Mouse (Mus musculus) heart, embryonic 14.5 days (tissue): ENCODE results near the gene Rbpjl. TPM values are rescaled to one million over a fixed set of nuclear protein-coding genes. Genes with fewer than 3 reads are reported as not detected.

Experiments
- ATAC-seq: fragments of 200-750 bp; cut with Nextera tagmentation; 2 replicates; pipeline ENCODE4 v1.8.0; 2017; ENCODE audit warnings: low read depth, moderate TSS enrichment; ENCODE audit not compliant: insufficient number of reproducible peaks, insufficient read depth, low FRiP score
- H3K27ac ChIP-seq, 2 experiments: fragments of 200-500 bp in 1 of 2; fragments of 300-500 bp in 1 of 2; sonication (generic) in 1 of 2; replicated peaks in 1 of 2; 2 replicates each; pipeline ENCODE4 v1.5.1; 2012 to 2014; ENCODE audit warnings: low read depth in 2 of 2, low read length in 2 of 2, control low read depth in 1 of 2, mild to moderate bottlenecking in 1 of 2, mixed read lengths in 1 of 2; ENCODE audit not compliant: control insufficient read depth in 1 of 2, insufficient read depth in 1 of 2
- H3K27me3 ChIP-seq: fragments of 300-500 bp; sonication (generic); 2 replicates; pipeline ENCODE4 v1.6.1; 2014; ENCODE audit warnings: mild to moderate bottlenecking, low read length, control low read depth; ENCODE audit not compliant: control insufficient read depth, insufficient read depth
- H3K36me3 ChIP-seq: fragments of 300-500 bp; sonication (generic); 2 replicates; pipeline ENCODE4 v1.6.1; 2014; ENCODE audit warnings: mild to moderate bottlenecking, control low read depth, low read length, mixed read lengths; ENCODE audit not compliant: control insufficient read depth, insufficient read depth
- H3K4me1 ChIP-seq, 2 experiments: fragments of 200-500 bp in 1 of 2; fragments of 300-500 bp in 1 of 2; sonication (generic) in 1 of 2; 2 replicates each; pipeline ENCODE4 v1.6.1; 2012 to 2014; ENCODE audit warnings: low read length in 2 of 2, control low read depth in 1 of 2, mixed read lengths in 1 of 2; ENCODE audit not compliant: control insufficient read depth in 2 of 2, insufficient read depth in 2 of 2
- H3K4me2 ChIP-seq: fragments of 300-500 bp; sonication (generic); 2 replicates; pipeline ENCODE4 v1.6.1; 2014; ENCODE audit warnings: mild to moderate bottlenecking, low read length
- H3K4me3 ChIP-seq, 2 experiments: fragments of 200-500 bp in 1 of 2; fragments of 300-500 bp in 1 of 2; sonication (generic) in 1 of 2; 2 replicates each; pipeline ENCODE4 v1.5.1; 2012 to 2014; ENCODE audit warnings: low read length in 2 of 2, mild to moderate bottlenecking in 2 of 2, control low read depth in 1 of 2, low read depth in 1 of 2, moderate library complexity in 1 of 2; ENCODE audit not compliant: control insufficient read depth in 1 of 2, insufficient read depth in 1 of 2
- H3K9ac ChIP-seq: fragments of 300-500 bp; sonication (generic); 2 replicates; pipeline ENCODE4 v1.6.1; 2014; ENCODE audit warnings: mild to moderate bottlenecking, low read length
- H3K9me3 ChIP-seq: fragments of 300-500 bp; sonication (generic); 2 replicates; pipeline ENCODE4 v1.6.1; 2016; ENCODE audit warnings: low read length, control low read depth; ENCODE audit not compliant: control insufficient read depth
- WGBS: fragments of 180-500 bp; shearing (Covaris S2); extraction: QIAGEN DNeasy Blood & Tissue Kit; methylation state at CpG from one replicate; pipeline ENCODE4 v1.1.7; 2014; 5-methylcytosine and 5-hydroxymethylcytosine counted together
- polyA plus RNA-seq: library from polyadenylated mRNA; unstranded; fragments of >200 nt; fragmentation: Nextera tagmentation; extraction: Ambion mirVana; gene quantifications from 2 replicates; pipeline ENCODE4 v1.2.1, GENCODE M21; 2014

The Rbpjl gene
- polyA plus RNA-seq, 1 experiment from 2014 or later: 0.05 TPM

- Histone ChIP-seq H3K4me2 (peak overlapping the region; percentile 29), H3K4me3 (no peak overlapping the region), H3K27ac (peak overlapping the region; percentile 48 to 49), H3K9me3 (peaks cover 5% of the 10 kb centered on the region; the same call in 1 of the 2 replicates), H3K4me1 (peaks cover 38 to 56% of the 10 kb centered on the region in 2 experiments), H3K36me3 (no peaks in the 10 kb centered on the region), H3K9ac (no peak overlapping the region), H3K27me3 (no peaks in the 10 kb centered on the region)
- 45% methylated on average over 10 of the region's 10 CpGs for WGBS
- ATAC-seq: no peak
These were observed 51.9 kb downstream of the Rbpjl start for GRCm38 (mm10) chr2:164454846-164455245.

GRCm38 (mm10) chr2:164455421-164456190, 52.7 kb downstream of the Rbpjl start:
- peaks cover 38 to 54% of the 10 kb centered on the region in 2 experiments for H3K4me1 ChIP-seq
- H3K9me3 ChIP-seq: no peaks in the 10 kb centered on the region
- no peaks in the 10 kb centered on the region for H3K36me3 ChIP-seq
- peak overlapping the region; percentile 29; the same call in 1 of the 2 replicates for H3K4me2 ChIP-seq
- no peaks in the 10 kb centered on the region for H3K27me3 ChIP-seq
- H3K27ac ChIP-seq: peak overlapping the region in 1 of 2 experiments; percentile 48; a peak in 2 of 4 replicates
- 68% methylated on average over 6 of the region's 6 CpGs for WGBS
- no peak overlapping the region for H3K9ac ChIP-seq
- H3K4me3 ChIP-seq: no peak overlapping the region
- no peak for ATAC-seq

- 79% methylated on average over 1 of the region's 1 CpGs for WGBS
These were observed 53.5 kb downstream of the Rbpjl start for GRCm38 (mm10) chr2:164456413-164456812.

GRCm38 (mm10) chr2:164456864-164457300, 53.9 kb downstream of the Rbpjl start, which contains the start of gene Sys1:
Gene Sys1 (plus strand): TSS chr2:164456964.
- no peaks in the 10 kb centered on the region for H3K9me3 ChIP-seq
- no peaks in the 10 kb centered on the region for H3K27me3 ChIP-seq
- peak within 1 kb of the TSS; percentile 55; the same call in 1 of the 2 replicates for H3K9ac ChIP-seq
- ATAC-seq: no peak
- H3K36me3 ChIP-seq: no peaks in the 10 kb centered on the region
- peaks cover 38 to 54% of the 10 kb centered on the region in 2 experiments for H3K4me1 ChIP-seq
- WGBS: 4% methylated on average over 7 of the region's 7 CpGs
- peak within 1 kb of the TSS; percentile 46 for H3K4me2 ChIP-seq
- H3K4me3 ChIP-seq: no peak within 1 kb of the TSS
- H3K27ac ChIP-seq: 0 out of 4 replicates have a peak within 1 kb of the TSS, but pooled peaks of 1 of the 2 experiments have one; percentile 6

More at GRCm38 (mm10) chr2:164456413-164456812, 53.5 kb downstream of the Rbpjl start:
- Histone ChIP-seq H3K27ac (no peak overlapping the region), H3K9ac (no peak overlapping the region), H3K27me3 (no peaks in the 10 kb centered on the region), H3K36me3 (no peaks in the 10 kb centered on the region), H3K9me3 (no peaks in the 10 kb centered on the region), H3K4me3 (no peak overlapping the region), H3K4me2 (no peak overlapping the region), H3K4me1 (peaks cover 38 to 54% of the 10 kb centered on the region in 2 experiments)
- ATAC-seq: no peak

DNA sequence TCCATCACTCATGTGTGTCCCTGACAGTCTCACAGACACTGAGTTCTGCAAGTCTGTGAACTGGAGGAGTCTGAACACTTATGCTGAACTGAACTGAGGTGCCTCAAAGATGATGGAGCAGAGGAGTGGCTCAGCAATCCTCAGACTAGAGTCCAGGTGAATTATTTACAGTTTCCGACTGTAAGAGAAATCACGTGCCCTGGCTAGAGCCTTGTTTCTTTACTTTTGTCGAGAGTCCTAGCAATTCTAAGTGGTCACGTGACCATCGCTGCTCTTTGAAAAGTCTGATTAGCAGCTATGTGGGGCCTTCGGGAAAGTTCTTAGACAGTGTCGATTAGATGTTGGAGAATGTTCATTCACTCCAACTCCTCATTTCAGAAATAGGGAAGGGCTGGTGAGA, 55.0 kb downstream of the Rbpjl start:
- no peak for ATAC-seq
- H3K27ac ChIP-seq: no peak overlapping the region
- peaks cover 30 to 45% of the 10 kb centered on the region in 2 experiments for H3K4me1 ChIP-seq
- H3K4me3 ChIP-seq: no peak overlapping the region
- peaks cover 5% of the 10 kb centered on the region for H3K36me3 ChIP-seq
- no peaks in the 10 kb centered on the region for H3K9me3 ChIP-seq
- no peak overlapping the region for H3K9ac ChIP-seq
- no peaks in the 10 kb centered on the region for H3K27me3 ChIP-seq
- H3K4me2 ChIP-seq: no peak overlapping the region
- 54% methylated on average over 7 of the region's 7 CpGs for WGBS

DNA sequence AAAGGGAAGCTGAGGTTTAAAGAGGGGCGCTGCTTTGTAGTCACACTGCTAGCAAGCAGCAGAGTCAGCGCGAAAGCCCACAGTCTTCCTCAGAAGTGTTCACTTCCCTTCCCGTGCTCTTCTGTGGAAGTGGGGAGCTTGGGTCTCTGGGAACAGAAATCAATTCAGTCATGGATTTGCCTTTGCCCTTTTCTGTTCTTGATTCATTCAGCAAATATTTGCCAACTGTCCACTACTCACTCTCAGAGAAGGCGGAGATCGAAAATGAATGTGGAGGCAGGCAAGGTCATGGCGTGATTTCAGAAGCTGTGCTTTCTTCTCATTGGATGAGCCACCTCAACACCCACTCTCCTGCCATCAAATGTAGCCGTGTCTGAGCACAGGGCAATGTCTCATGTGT, 55.6 kb downstream of the Rbpjl start:
- Histone ChIP-seq H3K4me2 (no peak overlapping the region), H3K4me3 (no peak overlapping the region), H3K4me1 (peaks cover 25 to 39% of the 10 kb centered on the region in 2 experiments), H3K27ac (no peak overlapping the region), H3K9ac (no peak overlapping the region), H3K9me3 (no peaks in the 10 kb centered on the region), H3K27me3 (no peaks in the 10 kb centered on the region), H3K36me3 (peaks cover 11% of the 10 kb centered on the region)
- ATAC-seq: no peak
- WGBS: 84% methylated on average over 8 of the region's 8 CpGs

DNA sequence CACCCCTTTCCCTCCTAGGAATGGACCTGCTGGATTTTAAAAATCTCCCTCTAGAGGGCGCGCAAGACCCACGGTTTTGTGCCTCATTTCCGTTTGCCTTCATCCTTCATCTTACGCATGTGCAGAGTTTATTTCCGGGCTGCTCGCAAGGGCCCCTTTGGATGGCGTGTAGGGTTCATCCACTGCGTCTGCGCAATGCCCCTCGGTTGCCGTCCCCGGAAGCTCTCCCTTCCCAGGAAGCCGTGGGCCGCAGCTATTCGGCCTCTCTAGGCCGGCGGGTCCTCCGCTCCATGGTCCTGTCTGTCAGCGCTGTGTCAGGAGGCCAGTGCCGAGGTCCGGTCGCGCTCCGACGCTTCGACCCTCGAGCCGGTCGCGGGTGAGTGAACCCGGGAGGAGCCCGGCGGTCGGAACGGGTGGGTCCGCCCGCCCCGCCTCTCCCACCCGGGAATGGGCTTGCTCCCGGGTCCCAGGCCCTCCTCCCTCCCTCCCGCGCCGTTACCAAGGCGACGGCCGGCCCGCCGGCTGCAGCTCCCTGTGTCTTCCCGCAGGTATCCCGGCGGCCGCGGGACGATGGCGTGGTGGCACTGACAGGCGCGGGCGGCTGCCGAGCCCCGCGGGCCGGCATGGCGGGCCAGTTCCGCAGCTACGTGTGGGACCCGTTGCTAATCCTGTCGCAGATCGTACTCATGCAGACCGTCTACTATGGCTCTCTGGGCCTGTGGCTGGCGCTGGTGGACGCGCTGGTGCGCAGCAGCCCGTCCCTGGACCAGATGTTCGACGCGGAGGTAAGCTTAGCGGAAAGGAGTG, 58.0 kb downstream of the Rbpjl start, which contains the start of gene Gm20458:
TSS of gene Gm20458 (plus strand) at position 223 of the 807 bp plus-strand sequence.
- Histone ChIP-seq H3K9me3 (no peaks in the 10 kb centered on the region), H3K36me3 (peaks cover 35% of the 10 kb centered on the region), H3K9ac (peak within 1 kb of the TSS; percentile 75), H3K4me2 (peak within 1 kb of the TSS; percentile 84), H3K27me3 (no peaks in the 10 kb centered on the region), H3K4me3 (peak within 1 kb of the TSS; percentile 71 to 79), H3K4me1 (peaks cover 9 to 15% of the 10 kb centered on the region in 2 experiments), H3K27ac (peak within 1 kb of the TSS in 1 of 2 experiments; percentile 59; a peak in 3 of 4 replicates)
- under 1% methylated on average over 75 of the region's 79 CpGs for WGBS
- ATAC-seq: peak; percentile 98
